Mouse (Mus musculus): ENCODE data around the gene Dach1. TPM values are rescaled to one million over a fixed set of nuclear protein-coding genes. Genes with fewer than 3 reads are reported as not detected.

Gene Dach1
- polyA plus RNA-seq, 1 experiment = 3.2 TPM

GRCm38 (mm10) chr14:98035261-98035660, 134.3 kb downstream of the Dach1 start:
- DNase-seq (ENCODE audit: low read depth) = peak; percentile 77

GRCm38 (mm10) chr14:98023540-98023939, 146.0 kb downstream of the Dach1 start:
- no peak for DNase-seq (ENCODE audit: low read depth)

DNA sequence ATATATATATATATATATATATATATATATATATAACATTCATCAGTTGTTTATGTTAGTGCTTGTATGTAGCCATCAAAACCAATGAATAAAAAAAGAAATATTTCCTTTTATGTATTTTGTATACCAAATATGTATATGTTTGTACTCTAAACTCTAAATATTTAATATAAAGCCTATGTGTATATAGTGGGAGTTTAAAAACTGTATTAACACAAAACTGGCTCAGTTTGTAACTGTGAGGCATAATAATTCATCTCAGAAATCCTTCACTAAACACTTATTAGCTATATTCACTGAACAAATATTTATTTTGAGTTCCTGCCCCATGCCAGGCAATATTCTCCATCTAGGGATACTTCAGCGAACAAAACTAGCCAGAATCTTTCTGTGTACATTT, 155.5 kb downstream of the Dach1 start:
- no peak for DNase-seq (ENCODE audit: low read depth)

- peak; percentile 83 for DNase-seq (ENCODE audit: low read depth)
Measured at GRCm38 (mm10) chr14:98008501-98008900, 161.1 kb downstream of the Dach1 start.

GRCm38 (mm10) chr14:98002021-98002680, 167.4 kb downstream of the Dach1 start:
- DNase-seq (ENCODE audit: low read depth) = no peak

- no peak for DNase-seq (ENCODE audit: low read depth)
Measured at GRCm38 (mm10) chr14:97998584-97998983, 171.0 kb downstream of the Dach1 start.

GRCm38 (mm10) chr14:97983251-97983650, 186.3 kb downstream of the Dach1 start:
- DNase-seq (ENCODE audit: low read depth) = no peak

DNA sequence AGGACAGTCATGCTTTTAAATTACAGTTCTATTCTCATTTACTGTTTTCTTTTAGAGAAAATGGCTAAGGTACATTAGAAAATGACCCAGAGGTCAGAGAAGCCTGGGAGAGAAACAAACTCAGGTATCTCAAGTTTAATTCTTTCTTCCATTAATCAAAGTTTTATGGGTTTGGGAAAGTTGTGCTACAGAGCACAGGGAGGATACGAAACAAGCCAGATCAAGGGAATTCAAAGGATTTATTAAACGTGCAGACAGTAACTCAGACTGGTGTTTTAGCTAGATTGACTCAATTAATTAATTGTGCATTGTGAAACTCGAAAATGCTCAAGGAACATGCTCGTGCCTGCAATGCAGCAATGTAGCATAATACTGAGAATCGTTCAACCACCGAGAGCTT, 186.9 kb downstream of the Dach1 start:
- DNase-seq (ENCODE audit: low read depth) = peak; percentile 13

DNA sequence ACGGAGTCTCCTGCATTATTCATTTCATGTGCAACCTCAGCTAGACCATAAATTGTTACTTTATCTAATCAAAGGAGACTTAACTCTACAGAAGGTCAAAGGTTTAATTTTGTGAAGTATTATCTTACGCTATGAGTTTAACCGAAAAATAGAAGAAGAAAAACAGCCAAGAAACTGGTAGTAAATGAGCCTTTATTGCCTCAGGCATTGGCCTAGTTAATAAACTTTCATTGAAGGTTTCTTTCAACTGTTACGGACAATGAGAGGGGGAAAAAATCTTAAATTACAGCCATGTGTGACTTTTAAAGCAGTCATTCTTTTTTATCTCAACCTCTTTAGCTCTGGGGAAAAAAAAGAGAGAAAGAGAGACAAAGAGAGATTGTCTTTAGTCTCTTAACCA, 188.7 kb downstream of the Dach1 start:
- DNase-seq (ENCODE audit: low read depth) = no peak

DNA sequence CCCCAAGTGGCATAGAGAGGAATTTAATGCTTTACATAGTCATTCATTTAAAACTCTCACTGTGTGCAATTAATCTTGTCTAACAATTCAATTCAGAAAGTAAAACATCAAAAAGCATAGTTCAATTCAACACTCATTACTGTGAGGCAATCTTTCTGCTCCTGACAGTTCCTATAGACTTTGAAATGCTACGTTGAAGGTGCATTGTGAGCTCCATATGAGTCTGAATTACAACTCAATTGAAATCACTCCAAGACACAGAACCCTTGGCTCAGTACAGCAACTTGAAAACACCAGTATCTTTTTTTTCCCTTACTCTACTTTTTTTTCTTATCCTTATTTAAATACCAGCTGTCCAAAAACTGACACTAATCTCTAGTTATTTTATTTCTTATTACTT, 193.5 kb downstream of the Dach1 start:
- no peak for DNase-seq (ENCODE audit: low read depth)

DNA sequence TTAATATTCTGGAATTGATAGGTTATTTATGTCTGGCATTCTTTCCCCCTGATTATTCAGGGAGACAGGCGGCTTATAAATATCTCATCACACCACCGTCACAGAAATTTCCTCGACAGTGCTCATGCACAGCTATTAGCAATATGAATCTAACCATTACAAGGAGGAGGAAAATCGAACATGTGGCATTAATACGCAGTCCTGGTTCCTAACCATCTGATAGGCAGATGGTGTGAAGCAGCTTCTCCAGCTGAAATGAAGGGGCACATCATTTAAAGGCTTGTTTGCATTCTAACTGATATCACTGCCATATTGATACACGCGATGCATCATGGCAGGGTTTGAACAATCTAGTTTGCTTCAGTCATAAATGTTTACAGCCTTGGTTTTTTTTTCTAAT, 194.1 kb downstream of the Dach1 start:
- no peak for DNase-seq (ENCODE audit: low read depth)

DNA sequence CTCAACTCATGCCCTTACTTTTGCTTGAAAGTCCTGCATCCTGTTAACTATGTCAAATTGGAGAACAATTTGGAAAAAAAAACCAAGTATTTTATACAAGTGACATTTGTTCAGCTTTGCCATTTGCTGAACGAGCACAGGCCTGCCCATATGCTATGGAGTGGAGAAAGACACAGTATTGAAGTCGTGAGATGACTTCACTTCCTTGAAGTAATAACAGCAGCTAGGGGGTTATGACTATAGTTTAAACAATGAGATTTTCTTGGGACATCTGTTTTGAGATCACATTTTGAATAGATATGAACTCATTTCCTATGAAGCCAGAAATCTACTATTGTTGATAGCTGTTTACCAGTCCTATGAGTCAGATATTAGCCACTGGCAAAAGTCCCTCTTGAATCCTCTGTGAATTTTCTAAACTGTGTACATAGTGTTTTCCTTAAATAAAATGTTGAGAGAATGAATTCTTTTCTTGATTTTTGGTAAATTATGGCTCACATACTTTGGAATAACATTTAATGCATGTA, 205.0 kb downstream of the Dach1 start:
- no peak for DNase-seq (ENCODE audit: low read depth)

DNA sequence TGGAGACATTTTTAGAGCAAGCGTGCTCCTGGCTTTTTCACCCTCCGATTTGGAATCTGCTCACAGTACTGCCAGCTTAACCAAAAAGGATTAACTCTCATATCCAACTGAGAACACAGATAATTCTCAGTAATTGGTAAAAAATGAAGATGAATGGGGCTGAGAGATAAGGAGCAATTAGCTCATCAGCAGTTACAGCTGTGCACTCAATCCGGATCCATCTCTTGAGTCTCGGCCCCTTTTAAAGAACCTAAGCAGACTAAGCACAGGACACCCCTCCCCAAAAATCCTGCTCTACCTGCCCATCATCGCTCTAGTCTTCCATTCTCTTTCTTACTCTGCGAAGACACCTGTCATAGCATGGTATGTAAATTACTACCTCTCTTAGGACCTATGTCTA, 205.9 kb downstream of the Dach1 start:
- DNase-seq (ENCODE audit: low read depth) = no peak

DNA sequence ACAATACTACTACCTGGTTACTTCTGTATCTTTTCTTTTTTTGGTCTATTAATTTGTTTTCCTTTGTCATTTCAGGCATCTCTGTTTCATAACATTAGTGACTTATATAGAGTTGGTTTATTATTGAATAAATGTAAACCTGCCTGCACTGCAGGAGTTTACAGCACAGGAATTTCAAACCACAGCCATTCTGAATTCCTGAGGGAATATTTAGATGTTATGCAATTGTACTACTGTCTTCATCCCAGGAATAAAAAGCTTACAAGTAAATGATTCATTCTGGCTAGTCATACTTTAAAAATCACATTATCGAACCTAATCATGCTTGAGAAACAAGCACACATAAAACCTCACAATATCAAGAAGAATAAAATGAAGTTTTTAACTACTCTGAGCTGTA, 213.2 kb downstream of the Dach1 start:
- DNase-seq (ENCODE audit: low read depth) = no peak

DNA sequence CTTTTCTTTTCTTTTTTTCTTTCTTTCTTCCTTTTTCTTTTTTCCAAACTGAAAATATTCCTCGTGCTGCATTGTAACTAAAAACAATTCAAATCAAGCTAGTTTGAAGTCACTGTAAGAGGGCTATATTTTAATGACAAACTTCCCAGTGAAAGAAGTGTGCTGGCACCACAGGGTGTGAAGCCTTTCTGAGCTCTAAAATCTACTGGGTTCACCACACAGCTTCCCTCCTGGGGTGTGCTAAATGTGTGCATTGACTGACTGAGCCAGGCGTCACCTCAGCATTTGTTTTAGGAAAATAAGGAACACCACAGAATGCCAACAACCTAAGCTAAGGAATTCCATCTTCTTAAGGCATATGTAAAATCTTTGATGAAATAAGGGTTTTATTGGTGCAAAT, 224.1 kb downstream of the Dach1 start:
- DNase-seq (ENCODE audit: low read depth) = no peak

GRCm38 (mm10) chr14:97944643-97945268, 224.8 kb downstream of the Dach1 start:
- DNase-seq (ENCODE audit: low read depth) = no peak

- DNase-seq (ENCODE audit: low read depth) = no peak
Measured at GRCm38 (mm10) chr14:97942361-97942760, 227.2 kb downstream of the Dach1 start.

DNA sequence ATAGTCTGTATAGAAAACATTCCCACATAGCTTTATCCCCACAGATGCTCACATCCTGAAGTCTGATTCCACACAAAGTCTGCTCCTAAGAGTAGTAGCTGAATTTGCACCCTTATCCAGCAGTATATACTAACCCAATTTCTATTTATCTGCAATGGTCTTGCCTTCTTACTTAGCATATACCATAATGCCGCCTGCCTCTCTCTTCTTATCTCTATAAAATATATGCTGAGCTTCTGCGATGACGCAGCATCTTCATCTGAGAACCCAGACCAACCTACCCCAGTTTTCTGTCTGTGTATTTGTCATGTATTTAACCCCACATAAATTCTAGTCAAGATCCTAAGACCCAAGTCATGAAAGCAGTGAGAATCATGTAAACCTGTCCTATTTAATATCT, 272.9 kb downstream of the Dach1 start:
- no peak for DNase-seq (ENCODE audit: low read depth)

DNA sequence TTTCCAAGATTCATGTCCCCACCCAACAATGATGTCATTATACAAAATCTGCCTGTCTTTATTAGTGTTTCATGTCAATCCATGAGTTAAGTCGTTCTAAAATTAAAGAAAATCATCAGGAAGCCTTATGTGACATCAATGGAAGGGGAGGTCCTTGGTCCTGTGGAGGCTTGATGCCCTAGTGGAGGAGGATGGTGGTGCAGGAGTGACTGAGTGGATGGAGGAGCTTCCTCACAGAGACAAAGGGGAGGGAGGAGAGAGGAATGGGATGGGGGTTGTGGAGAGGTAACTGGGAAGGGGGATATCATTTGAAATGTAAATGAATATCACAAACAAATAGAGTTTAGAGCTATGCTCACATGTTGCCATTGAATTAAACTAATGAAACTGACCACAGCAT, 287.6 kb downstream of the Dach1 start:
- DNase-seq (ENCODE audit: low read depth) = no peak

- DNase-seq (ENCODE audit: low read depth) = no peak
Measured at GRCm38 (mm10) chr14:97871001-97871400, 298.6 kb downstream of the Dach1 start.

- DNase-seq (ENCODE audit: low read depth) = no peak
Measured at GRCm38 (mm10) chr14:97858384-97858783, 311.2 kb downstream of the Dach1 start.

- no peak for DNase-seq (ENCODE audit: low read depth)
Measured at GRCm38 (mm10) chr14:97857276-97857675, 312.3 kb downstream of the Dach1 start.

DNA sequence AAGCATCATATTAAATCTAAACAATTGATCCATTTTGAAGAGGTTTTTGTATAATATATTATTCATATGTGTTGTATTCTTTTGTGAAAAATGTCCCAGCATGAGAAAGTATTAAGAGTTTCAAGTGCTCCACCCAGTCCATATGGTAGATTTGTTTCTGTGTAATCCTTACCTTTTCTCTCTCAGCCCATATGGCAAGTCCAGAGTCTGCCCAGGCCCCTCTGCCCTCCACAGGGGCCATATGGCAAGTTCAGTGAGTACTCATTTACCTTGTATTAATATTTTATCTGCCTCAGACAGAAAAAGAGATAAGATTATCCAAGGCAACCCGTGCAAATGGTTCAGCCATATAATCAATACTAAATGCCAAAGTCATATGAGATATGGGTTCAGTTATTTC, 314.2 kb downstream of the Dach1 start:
- no peak for DNase-seq (ENCODE audit: low read depth)

DNA sequence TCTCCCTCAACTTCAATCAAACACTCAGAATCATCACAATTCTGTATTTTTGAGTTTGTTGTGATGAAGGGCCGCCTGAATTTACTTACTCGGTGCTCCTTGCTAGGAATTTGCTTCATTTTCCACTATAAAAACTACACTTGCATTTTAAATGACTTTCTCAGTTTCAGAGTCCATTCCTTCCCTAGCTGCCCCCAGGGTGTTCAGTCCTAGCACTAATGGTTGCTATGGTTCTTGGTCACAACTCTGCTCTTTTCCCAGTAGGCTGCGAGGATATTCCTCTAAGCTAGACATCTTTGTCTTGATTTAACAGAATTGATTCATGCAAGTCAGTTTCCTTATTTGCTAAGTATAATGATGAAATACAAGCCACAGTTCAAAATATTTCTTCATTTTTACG, 319.1 kb downstream of the Dach1 start:
- no peak for DNase-seq (ENCODE audit: low read depth)
